Mouse (Mus musculus) CD4-positive, CD25-positive, alpha-beta regulatory T cell, adult 9 weeks (primary cell): ENCODE measurements around the gene Slc30a9. TPM values are rescaled to one million over a fixed set of nuclear protein-coding genes. Genes with fewer than 3 reads are reported as not detected.

ENCODE experiments used
- polyA plus RNA-seq: library from polyadenylated mRNA; unstranded; fragments of 100-300 nt; shearing (Covaris generic); gene quantifications from one replicate; pipeline ENCODE4 v1.2.1, GENCODE M21; 2017

The Slc30a9 gene
- polyA plus RNA-seq: 8.6 TPM

GRCm38 (mm10) chr5:67306698-67307521 is at the start of gene Slc30a9:
TSS of gene Slc30a9 (plus strand) at chr5:67306955.

GRCm38 (mm10) chr5:67260531-67261371 is 46.0 kb upstream of the Slc30a9 start, which contains the start of gene Tmem33:
TSS of gene Tmem33 (plus strand) at chr5:67260565.

Other genes starting within 250 kb of the Slc30a9 start
- not detected for gene Phox2b, start 207.7 kb upstream of the Slc30a9 start, polyA plus RNA-seq
- gene Tmem33, start 46.4 kb upstream of the Slc30a9 start, polyA plus RNA-seq: 97.9 TPM
- 0.16 TPM for gene Bend4, start 121.4 kb downstream of the Slc30a9 start, polyA plus RNA-seq